Mouse (Mus musculus) megakaryocyte, embryonic 14.5 days (primary cell): ENCODE results near the gene Vhl. TPM values are rescaled to one million over a fixed set of nuclear protein-coding genes. Genes with fewer than 3 reads are reported as not detected.

Source experiments
- H3K27me3 ChIP-seq: replicated peaks from 2 replicates; pipeline ENCODE3; 2012; ENCODE audit warnings: inconsistent platforms
- H3K36me3 ChIP-seq: replicated peaks from 2 replicates; pipeline ENCODE3; 2012; ENCODE audit warnings: low read length, inconsistent platforms, mixed read lengths
- H3K4me1 ChIP-seq: 2 replicates; pipeline ENCODE4 v1.6.1; 2012; ENCODE audit warnings: inconsistent platforms
- H3K4me3 ChIP-seq: replicated peaks from 2 replicates; pipeline ENCODE3; 2012; ENCODE audit warnings: moderate library complexity, mild to moderate bottlenecking, inconsistent platforms
- H3K9me3 ChIP-seq: 2 replicates; pipeline ENCODE4 v1.6.1; 2012; ENCODE audit warnings: inconsistent platforms
- FLI1 ChIP-seq: IDR thresholded peaks from 2 replicates; pipeline ENCODE4 v1.6.1; 2012; ENCODE audit warnings: low read length, inconsistent platforms, mixed read lengths
- GATA1 ChIP-seq: IDR thresholded peaks from 3 replicates; pipeline ENCODE4 v1.6.1; 2012; ENCODE audit warnings: mixed read lengths, low read length, inconsistent platforms, borderline replicate concordance
- polyA plus RNA-seq: library from polyadenylated mRNA; stranded (reverse); fragments of >175 nt; gene quantifications from 2 replicates; pipeline ENCODE4 v1.2.3, GENCODE M21; 2012; ENCODE audit warnings: low replicate concordance; ENCODE audit not compliant: insufficient read depth

Gene Vhl
- 2.8 and 7.5 TPM in 2 replicates for polyA plus RNA-seq

- TF ChIP-seq GATA1 (no peak), FLI1 (no peak)
- Histone ChIP-seq H3K4me3 (peak within 1 kb of the TSS; percentile 97), H3K36me3 (peaks cover 29% of the 10 kb centered on the region), H3K27me3 (no peaks in the 10 kb centered on the region), H3K9me3 (no peaks in the 10 kb centered on the region), H3K4me1 (peaks cover 30% of the 10 kb centered on the region)
Measured at GRCm38 (mm10) chr6:113623941-113624751, at the start of gene Vhl. Vhl (plus strand) TSS chr6:113623959.

- H3K4me1 ChIP-seq, result no peaks in the 10 kb centered on the region
- TF ChIP-seq GATA1, result no peak
- TF ChIP-seq FLI1, result no peak
- H3K4me3 ChIP-seq, result no peak overlapping the region
- H3K9me3 ChIP-seq, result no peaks in the 10 kb centered on the region
- no peaks in the 10 kb centered on the region for H3K27me3 ChIP-seq
- H3K36me3 ChIP-seq, result peaks cover 65% of the 10 kb centered on the region
Measured at GRCm38 (mm10) chr6:113576044-113576443, 47.7 kb upstream of the Vhl start.

- H3K36me3 ChIP-seq, result peaks cover 62% of the 10 kb centered on the region
- no peaks in the 10 kb centered on the region for H3K27me3 ChIP-seq
- no peak overlapping the region for H3K4me3 ChIP-seq
- no peaks in the 10 kb centered on the region for H3K9me3 ChIP-seq
- H3K4me1 ChIP-seq, result no peaks in the 10 kb centered on the region
- no peak for TF ChIP-seq FLI1
- no peak for TF ChIP-seq GATA1
Measured at GRCm38 (mm10) chr6:113579306-113579705, 44.5 kb upstream of the Vhl start.

GRCm38 (mm10) chr6:113583023-113583422 is 40.7 kb upstream of the Vhl start:
- Histone ChIP-seq H3K36me3 (peaks cover 71% of the 10 kb centered on the region), H3K4me3 (no peak overlapping the region), H3K9me3 (no peaks in the 10 kb centered on the region), H3K27me3 (no peaks in the 10 kb centered on the region), H3K4me1 (no peaks in the 10 kb centered on the region)
- TF ChIP-seq GATA1 (no peak), FLI1 (no peak)

- Histone ChIP-seq H3K9me3 (no peaks in the 10 kb centered on the region), H3K27me3 (no peaks in the 10 kb centered on the region), H3K36me3 (peaks cover 70% of the 10 kb centered on the region), H3K4me3 (peak overlapping the region; percentile 28), H3K4me1 (no peaks in the 10 kb centered on the region)
- no peak for TF ChIP-seq FLI1
- no peak for TF ChIP-seq GATA1
Measured at GRCm38 (mm10) chr6:113585065-113585464, 38.7 kb upstream of the Vhl start.

- H3K4me1 ChIP-seq, result no peaks in the 10 kb centered on the region
- TF ChIP-seq GATA1 (no peak), FLI1 (no peak)
- peaks cover 64% of the 10 kb centered on the region for H3K36me3 ChIP-seq
- H3K4me3 ChIP-seq, result no peak overlapping the region
- H3K9me3 ChIP-seq, result no peaks in the 10 kb centered on the region
- no peaks in the 10 kb centered on the region for H3K27me3 ChIP-seq
Measured at GRCm38 (mm10) chr6:113586466-113587183, 37.1 kb upstream of the Vhl start.

- Histone ChIP-seq H3K4me1 (no peaks in the 10 kb centered on the region), H3K4me3 (no peak overlapping the region), H3K27me3 (no peaks in the 10 kb centered on the region), H3K9me3 (no peaks in the 10 kb centered on the region), H3K36me3 (peaks cover 45% of the 10 kb centered on the region)
- no peak for TF ChIP-seq FLI1
Measured at GRCm38 (mm10) chr6:113592637-113593036, 31.1 kb upstream of the Vhl start.

- Histone ChIP-seq H3K9me3 (no peaks in the 10 kb centered on the region), H3K36me3 (peaks cover 32% of the 10 kb centered on the region), H3K4me3 (no peak overlapping the region), H3K4me1 (no peaks in the 10 kb centered on the region), H3K27me3 (no peaks in the 10 kb centered on the region)
- no peak for TF ChIP-seq GATA1
- no peak for TF ChIP-seq FLI1
Measured at GRCm38 (mm10) chr6:113597945-113598344, 25.8 kb upstream of the Vhl start.

GRCm38 (mm10) chr6:113599833-113600232 is 23.9 kb upstream of the Vhl start:
- H3K36me3 ChIP-seq, result peaks cover 25% of the 10 kb centered on the region

GRCm38 (mm10) chr6:113600543-113601139 is 23.1 kb upstream of the Vhl start, which contains the start of gene Fancd2os:
Fancd2os (minus strand) TSS chr6:113600715.
- no peak within 1 kb of the TSS for H3K4me3 ChIP-seq
- H3K27me3 ChIP-seq, result no peaks in the 10 kb centered on the region
- TF ChIP-seq FLI1, result no peak
- TF ChIP-seq GATA1, result no peak
- H3K4me1 ChIP-seq, result peaks cover 9% of the 10 kb centered on the region
- H3K36me3 ChIP-seq, result peaks cover 25% of the 10 kb centered on the region
- H3K9me3 ChIP-seq, result no peaks in the 10 kb centered on the region

More at GRCm38 (mm10) chr6:113599833-113600232, 23.9 kb upstream of the Vhl start:
- Histone ChIP-seq H3K4me3 (no peak overlapping the region), H3K9me3 (no peaks in the 10 kb centered on the region), H3K4me1 (peaks cover 6% of the 10 kb centered on the region; the same call in 1 of the 2 replicates), H3K27me3 (no peaks in the 10 kb centered on the region)
- TF ChIP-seq FLI1, result no peak
- TF ChIP-seq GATA1, result no peak
